Mouse (Mus musculus) urinary bladder, postnatal 14 days (tissue): ENCODE data around the gene Stk25.

Experiments used
- DNase-seq: peaks from one replicate; pipeline ENCODE4 v3.0.0; 2021; ENCODE audit warnings: low spot score

The Stk25 gene

DNA sequence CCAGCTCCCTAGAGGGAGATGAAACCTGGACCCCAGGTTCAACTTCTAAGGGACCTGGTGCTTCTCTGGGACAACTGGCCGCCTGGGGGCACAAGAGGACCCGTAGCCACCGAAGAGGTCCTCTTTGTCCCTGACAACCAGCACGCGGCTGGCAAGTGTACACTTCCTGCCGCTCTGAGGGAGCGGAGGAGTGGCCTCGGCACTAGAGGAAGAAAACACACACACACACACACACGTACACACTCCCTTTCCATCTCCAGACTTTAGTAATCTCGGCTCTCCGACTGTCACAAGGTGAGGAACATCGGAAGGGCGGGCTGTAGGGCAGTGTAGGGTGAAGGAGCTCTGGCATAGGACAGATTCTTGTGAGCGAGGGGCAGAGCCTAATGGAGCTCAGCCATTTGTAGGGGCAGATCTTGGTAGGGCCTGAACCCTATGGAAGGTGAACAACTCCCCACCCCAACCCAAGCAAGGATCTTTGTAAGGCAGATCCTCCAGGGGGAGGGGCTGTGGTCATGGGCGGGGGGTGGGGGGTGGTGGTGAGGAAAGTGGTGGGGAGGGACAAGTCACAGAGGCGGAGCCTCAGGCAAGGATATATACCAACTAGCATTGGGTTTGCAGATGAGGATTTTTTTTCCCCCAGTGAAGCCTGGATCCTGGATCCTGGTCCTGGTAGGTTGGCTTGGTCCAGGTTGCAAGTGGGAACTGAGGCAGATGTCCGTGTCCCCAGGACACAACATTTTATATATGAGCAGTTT, 10.5 kb upstream of the Stk25 start:
- DNase-seq: peak; percentile 86

DNA sequence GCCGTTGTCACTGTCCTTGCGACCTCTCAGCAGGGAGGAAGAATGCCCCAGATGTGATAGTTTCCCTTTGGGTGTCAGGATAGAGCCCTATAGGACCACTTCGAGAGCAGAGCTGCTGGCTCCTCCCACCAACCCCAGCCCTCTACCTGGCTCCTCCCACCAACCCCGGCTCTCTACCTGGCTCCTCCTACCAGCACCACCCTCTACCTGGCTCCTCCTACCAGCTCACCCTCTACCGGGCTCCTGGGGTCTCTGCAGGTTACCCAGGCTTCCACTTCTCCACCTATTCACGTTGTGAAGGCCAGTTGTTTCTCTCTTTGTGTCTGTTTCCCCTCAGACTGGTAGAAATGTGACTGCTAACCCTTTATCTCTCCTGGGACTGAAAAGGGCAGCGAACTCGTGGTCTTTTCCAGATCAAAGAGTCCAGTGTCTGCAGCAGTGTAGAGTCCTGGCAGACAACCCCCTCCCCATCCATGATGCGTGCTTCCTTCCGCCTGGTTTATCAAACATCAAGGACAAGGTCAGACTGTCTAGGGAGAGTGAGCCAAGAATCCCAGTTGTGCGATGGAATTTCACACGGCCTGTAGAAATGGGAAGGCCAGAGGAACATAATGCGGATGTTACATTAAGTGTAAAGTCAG, 9.4 kb upstream of the Stk25 start:
- DNase-seq: no peak

DNA sequence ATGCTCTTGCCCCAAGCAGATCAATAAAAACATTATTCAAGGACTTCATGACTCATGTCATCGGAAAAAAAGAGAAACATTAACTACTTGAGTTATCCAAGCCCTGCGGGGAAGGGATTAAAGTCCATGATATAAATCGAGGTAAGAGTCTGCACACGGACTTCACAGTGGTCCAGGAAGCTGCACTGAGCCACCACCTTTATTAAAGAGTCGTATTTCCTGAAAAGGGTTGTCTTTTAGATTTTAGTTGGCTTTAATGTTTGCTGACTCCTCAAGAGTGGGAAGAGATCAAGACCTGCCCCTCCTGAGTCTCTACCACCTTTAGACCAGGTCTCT, 1.5 kb downstream of the Stk25 start:
- no peak for DNase-seq

DNA sequence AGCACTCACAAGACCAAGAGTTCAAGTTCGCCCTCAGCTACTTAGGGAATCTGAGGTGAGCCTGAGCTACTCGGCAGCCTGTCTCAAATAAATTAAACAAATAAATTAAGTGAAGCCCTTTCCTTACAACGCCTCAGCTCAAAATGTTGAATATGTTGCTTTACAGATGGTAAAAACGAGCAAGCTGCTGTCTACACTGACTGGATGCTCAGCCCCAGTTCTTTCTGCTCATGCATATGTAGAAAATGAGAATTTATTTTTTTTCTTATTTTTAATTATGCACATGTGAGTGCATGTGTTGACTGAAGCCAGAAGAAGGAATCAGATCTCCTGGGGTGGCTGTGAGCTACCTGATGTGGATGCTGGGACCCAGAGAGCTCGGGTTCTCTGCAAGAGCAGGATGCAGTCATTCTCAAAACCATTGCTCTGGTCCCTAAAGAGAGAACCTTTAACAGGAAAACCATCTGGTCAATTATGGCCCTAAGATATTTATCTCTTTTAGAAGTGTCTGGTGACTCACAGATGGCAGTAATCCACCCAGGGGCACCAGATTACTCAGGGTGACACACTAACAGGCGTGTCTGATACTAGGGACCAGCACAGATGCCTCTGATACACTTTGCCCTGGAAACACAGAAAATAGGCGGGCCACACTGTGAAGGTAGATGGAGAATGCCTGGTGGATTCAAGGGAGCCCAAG, 2.0 kb downstream of the Stk25 start:
- DNase-seq: peak; percentile 20

DNA sequence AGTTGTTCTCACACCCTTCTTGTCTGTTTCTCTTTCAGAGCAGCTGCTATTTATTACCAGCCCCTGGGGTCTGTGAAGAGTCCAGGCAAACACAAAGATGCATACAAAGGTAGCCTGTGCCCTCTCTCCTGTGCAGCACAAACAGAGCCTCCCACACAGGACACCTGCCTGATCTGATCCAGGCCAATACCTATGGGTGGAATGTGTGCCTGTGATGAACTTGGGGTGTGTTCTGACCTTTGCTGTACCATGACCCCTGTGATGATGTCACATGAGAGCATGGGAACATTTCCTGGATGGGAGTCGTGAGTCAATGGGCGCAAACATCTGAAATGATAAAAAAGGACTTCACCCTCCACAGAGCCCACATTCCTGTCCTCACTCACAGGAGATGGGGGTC, 3.7 kb downstream of the Stk25 start:
- no peak for DNase-seq

DNA sequence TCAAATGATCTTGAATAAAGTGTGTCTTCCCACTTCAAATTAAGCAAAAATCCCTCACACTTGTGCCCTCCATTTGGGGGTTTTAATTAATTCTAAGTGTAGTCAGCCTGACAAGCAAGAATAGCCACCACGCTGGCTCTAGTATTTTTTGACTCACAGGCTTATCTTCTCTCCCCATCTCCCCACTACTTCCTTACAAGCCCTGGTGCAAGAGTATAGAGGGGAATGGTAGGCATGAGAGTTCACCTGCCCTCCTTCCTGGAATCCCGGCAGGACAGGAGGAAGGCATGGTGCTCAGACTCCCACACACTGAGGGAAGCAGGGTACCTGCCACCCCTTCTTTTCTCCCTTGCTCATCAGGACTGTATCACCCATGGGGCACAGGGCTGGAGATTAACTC, 4.2 kb downstream of the Stk25 start:
- DNase-seq: no peak

DNA sequence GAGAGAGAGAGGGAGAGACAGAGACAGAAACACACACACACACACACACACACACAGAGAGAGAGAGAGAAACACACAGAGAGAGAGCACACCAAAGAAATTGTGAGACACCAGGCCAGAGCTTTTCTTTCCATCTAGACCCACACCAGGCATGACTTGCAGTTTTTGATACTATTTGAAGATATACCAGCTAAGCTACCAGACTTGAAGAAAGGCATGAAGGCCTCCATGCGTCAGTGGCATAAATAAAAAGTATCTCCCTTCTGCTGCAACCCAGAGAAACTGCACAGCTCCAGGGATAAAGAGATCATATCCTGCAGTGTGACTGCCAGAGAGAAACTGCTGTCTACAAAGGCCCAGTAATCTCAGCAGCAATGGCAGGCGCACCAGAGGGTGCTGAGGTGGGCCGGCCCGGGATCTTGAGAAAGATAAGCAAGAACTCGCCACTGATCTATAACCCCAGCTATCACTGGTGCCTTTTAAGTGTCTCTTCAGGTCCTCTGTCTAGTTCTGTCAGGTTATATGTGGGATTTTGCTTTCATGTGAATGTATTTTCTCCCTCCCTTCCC, 8.8 kb downstream of the Stk25 start:
- DNase-seq: no peak

DNA sequence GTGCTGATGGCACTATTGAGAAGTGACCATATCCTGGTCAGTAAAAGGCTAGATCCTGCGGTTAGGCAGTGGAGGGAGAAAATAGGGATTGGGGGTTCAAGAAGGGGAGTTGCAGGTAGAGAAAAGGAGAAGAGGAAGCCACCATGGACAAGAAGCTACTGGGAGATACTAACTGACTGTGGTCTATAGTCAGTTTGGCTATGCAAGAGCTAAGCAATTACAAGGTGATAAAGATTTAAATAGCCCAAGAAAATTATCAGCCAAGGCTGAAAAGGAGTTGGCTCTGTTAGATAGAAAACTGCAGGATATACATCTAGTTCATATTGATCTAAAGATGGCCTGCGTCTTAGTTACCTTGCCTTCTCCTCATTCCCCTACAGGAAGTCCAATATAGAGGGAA, 15.8 kb downstream of the Stk25 start:
- no peak for DNase-seq

DNA sequence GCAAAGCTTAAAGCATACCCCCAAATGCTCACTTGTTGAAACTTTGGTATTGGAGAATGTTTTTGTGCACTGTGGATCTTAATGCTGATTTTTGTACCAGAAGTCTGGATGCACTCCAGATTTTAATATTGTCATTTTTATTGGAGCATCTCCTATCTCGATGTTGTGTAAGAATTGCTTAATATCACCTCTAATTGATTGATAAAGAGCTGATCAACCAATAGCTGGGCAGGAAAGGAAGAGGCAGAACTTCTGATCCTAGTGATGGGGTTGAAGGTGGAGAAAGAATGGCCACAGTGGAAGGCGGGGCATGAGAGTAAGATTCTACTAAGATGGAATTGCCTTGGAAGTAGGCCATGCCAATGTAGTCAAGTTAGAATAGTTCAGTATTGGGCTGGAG, 16.5 kb downstream of the Stk25 start:
- no peak for DNase-seq

DNA sequence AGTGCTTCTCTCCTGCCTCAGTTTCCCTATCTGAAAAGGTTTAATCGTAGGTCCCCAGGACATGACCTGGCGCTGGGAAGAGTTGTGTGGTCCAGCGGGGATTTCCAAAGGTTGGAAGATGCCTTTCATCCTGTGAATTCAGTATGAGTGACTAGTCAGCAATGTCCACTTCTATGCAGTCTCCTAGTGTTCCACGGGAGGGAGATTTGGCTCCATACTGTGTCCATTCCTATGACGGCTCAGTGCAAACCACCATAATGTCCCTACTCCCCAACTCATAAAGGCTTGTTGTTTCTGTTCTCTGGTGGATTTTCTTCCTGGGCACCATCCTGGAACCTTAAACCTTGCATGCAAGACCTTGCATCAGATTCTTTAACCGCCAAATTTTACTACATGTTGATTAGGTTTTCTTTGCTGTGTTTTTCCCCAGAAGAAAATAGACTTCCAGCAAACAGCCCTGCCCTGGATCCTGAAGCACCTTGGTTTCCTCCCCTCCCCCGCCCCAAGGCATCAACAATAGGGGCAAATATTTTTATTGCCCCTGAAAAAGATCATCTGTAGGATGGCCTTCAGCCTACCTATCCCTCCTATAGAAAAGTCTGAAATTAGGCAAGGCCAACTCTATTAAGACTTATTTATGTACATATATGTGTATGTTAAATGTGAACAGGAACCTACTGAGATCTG, 22.1 kb downstream of the Stk25 start:
- DNase-seq: no peak

DNA sequence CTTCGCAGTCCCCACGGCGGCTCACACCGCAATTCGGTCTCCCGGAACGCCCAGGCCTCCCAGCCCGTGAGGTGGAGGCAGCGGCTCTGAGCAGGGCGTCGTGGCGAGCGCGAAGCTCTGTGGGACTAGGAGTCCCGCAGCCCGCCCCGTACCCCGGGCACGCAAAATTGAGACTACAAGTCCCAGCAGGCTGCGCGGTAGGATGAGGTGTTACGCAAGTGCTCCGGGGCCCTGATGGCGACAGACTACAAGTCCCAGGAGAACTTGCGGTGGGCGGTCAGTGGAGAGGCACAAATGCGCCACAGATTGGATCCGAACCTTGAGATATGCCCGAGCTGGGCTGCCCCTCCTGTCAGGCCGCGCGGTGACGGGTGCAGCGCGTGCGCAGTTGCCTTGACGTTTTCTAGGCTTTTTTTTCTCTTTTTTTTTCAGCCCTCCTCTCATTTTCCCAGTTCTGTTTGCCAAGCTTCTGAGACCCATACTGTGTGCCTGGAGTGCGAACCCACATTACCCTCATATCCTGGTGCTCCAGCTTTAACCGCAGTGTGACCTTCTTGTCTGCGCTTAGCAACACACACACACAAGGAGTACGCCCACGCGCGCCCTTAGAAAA, 22.8 kb downstream of the Stk25 start:
- DNase-seq: peak; percentile 99

DNA sequence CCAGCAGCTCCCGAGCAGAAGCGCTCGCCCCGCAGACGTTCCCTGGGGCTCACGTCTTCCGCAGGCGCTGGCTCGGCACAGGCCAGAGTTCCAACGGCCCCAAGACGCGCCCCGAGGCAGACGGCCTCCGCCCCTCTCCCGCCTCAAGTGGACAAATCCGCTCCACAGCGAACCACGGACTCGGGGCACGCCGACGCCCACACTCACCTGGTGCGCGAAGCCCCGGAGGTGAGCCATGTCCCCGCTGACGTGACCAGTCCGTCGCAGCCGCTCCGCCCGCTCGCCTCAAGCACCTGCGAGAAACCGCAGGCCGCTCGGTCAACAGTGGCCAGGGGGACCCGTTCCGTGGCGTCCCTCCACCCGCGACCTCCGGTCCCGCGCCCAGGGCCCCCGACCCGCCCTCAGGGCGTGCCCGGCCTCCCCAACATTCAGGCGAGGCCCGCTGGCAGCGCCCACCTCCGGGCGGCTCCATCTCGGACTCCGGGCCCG, 23.3 kb downstream of the Stk25 start:
- DNase-seq: peak; percentile 60

DNA sequence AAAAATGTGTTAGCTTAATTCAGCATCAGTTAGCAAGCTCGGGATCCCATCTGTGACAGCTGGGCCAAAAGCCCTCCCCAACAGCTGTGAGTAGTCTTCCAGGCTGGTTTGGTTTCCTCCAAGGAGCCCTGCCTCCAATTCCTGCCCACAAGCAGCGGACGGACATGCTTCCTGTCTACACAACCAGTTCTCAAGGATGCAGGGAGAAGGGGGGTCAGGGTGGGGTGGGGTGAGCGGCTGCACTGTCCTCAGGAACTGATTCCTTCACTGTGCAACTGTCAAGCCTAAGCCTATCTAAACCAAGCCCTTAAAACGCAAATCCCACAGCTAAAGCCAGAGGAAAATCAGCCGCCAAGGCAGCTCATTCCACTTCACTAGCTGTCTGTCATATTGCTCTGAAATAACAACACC, 24.0 kb downstream of the Stk25 start:
- peak; percentile 43 for DNase-seq

DNA sequence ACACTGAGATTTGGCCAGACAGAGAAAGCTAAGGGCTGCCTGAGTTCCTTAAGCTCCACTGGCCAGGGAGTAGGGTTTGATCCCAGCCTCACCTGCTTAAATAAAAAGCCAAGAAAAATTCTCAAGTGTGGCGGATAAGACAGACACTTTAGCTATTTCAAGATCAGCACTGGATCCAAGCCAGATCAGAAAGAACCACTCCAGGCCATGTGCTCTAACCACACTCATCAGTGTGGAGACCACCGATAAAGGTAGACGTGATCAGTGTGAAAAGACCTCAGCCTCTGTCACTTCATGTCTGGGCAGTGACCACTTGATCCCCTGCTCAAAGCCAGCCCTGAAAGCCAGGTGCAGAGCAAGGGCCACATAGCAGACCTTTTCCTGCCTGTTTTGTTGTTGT, 25.7 kb downstream of the Stk25 start:
- DNase-seq: no peak

DNA sequence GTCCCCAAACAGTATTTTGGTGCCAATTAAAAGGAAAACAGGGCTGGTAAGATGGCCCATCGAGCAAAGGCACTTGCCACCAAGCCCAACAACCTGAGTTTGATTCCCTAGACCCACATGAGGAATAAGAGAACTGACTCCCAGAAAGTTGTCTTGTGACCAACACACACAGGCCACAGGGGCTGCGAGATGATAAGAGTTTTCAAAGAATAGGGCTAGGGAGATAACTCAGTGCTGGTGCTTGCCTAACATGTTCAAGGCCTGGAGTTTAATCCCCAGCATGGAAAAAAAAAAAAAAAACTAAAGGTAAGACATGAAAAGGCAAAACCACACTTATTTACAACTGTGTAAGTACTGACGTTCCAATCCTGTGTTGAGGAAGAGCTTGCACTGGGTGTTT, 27.7 kb downstream of the Stk25 start:
- no peak for DNase-seq

DNA sequence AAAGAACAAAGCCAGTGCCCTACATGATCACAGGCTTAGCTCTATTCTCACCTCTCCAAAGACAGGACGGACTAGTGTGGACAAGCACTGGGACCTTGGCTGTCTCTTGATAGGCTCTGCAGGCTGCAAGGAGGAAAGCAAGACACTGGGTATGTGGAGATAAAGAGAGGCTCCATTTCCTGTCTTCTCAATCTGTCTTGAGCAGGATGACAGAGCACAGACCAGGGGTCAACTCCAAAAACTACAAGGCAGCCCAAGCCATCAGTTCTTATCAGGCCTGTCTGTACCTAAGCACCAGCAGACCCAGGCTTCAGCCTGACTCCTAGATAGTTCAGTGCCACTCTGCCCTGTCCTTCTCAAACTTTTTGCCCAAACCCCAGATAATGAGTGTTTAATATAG, 34.0 kb downstream of the Stk25 start:
- no peak for DNase-seq

DNA sequence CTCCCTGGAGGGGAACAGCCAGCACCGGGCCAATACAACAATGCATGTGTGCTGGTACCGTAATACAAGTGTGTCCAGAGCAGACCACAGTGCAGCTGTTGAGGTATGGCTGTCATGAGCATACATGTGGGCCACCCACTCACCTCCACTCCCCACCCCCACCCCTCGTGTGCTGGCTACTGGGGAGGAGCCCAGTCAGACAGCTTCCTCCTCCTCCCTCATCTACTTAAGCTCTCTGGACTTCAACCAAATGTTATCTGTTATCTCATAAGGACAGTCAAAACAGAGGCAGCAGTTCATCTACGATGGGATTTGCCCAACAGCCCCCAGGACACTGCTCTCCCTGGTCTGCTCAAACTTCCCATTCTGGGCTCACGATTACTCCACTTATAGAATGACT, 39.5 kb downstream of the Stk25 start:
- DNase-seq: no peak

DNA sequence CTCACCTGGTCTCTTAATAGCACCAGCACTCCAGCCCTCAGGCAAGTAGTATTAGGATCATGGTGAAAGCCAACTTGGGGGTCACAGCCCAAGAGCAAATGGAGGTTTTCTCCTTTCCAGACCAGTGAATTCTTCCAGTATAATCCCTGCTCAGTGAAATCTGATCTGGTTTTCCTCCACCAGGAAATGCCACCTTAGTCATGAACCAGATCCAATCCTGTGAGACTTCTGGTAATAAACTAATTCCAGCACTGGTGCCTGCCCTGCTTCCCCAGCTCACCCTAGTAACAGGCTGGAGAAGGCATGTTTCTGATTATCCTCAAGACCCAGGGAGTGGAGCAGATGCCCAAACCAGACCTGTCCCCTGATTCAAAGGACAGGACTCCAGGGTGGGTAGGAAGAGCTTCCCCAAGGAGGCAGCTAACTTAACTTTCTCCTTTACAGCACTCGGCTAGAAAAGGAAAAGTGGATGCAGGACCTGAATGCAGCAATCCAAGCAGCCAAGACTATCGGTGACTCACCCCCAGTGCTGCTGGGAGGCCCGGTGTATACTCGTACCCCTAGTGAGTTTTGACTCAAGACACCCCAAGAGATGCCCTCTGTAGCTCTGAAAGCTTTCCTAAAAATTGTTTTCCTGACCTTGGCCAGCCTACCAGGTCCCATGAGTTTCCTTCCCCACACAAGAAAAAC, 40.3 kb downstream of the Stk25 start:
- DNase-seq: no peak

DNA sequence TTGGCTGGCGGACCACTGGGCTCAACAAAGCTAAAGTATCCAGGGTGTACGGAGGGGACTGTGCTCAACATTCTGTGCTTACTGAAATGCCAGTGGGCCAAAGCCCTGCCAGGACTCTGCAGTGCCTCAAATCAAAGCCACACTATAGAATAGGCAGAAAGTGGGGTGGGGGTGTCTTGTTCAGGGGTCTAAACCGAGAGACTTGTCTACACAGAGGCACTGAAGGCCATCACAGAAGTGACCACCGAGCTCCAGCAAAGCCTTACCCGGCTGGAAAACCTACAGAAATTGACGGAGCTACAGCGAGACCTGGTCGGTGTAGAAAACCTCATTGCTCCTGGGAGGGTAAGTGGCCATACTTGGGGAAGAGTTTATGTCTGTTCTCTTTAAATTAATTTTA, 48.7 kb downstream of the Stk25 start:
- DNase-seq: no peak

DNA sequence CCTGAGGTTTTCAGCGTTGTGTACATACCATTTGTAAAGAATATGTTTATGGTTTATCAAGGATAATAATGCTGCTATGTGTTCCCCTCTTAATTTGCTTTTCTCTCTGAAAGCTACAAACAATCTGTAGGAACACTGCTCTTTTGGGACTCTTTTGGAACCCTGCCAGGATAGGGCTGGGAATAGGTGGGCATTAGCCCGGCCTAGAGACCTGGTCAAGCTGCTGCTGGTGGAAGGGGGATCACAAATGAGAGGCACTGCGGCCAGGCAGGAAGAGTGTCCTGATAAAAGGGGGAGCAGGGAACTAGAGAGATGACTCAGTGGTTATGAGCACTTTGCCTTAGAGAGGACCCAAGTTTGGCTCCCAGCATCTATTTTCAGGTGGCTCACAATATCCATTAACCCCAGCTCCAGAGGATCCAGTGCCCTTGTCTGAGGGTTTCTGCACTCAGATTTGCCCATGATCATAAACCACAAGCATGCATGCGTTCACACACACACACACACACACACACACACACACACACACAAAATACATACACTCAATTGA, 49.7 kb downstream of the Stk25 start:
- no peak for DNase-seq
